Mouse (Mus musculus) embryo, embryonic 10 days (tissue): ENCODE data around the gene Coil.
"Not testable (repeated sequence)": the region's sequence is repeated elsewhere in the genome, so short reads cannot be mapped to it uniquely, and the experiment has no call there.

Source experiments
- DNase-seq: peaks from one replicate; pipeline ENCODE4 v3.0.0-alpha.2; 2015; ENCODE audit warnings: low spot score

The Coil gene

DNA sequence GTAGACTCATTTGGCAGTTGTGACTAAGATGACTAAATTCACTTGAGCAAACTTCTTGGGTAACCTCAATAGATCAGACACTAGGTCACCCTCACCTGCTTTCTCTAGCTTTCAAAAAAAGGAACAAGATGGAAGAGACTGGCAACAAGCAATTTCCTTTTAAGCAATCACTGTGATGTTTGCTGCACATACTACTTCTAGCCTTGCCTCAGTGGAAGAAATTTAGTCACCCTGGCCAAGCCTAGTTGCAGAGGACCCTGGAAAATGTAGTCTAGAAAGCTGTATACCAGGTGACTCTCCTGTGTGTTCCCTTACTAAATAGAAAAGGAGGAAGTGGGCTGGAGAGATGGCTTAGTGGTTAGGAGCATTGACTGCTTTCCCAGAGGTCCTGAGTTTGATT, 36.4 kb downstream of the Coil start:
- no peak for DNase-seq

GRCm38 (mm10) chr11:89007582-89007981, 37.5 kb downstream of the Coil start:
- no peak for DNase-seq

- DNase-seq: no peak
Measured at GRCm38 (mm10) chr11:89009066-89009465, 39.0 kb downstream of the Coil start.

- no peak for DNase-seq
Measured at GRCm38 (mm10) chr11:89009496-89009895, 39.4 kb downstream of the Coil start.

DNA sequence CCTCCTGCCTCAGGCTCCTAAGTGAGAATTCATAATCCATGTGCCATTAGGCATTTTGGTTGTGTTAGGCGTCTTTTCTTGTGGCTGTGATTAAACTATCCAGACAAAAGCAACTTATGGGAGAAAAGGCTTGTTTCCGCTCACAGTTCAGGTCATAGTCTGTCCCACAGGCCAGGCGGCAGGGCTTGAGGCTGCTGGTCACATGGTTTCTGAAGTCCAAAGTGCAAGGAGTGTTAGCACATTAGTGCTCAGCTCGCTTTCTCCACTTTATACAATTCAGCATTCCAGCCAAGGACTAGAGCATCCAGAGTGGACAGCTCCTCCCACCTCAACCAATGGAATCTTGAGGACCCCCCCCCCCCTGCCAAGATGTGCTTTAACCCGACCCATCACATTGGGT, 42.2 kb downstream of the Coil start:
- DNase-seq: no peak

GRCm38 (mm10) chr11:89017514-89018182, 47.6 kb downstream of the Coil start:
- DNase-seq: no peak

- DNase-seq: peak; percentile 54
Measured at GRCm38 (mm10) chr11:89020681-89021305, 50.7 kb downstream of the Coil start.

DNA sequence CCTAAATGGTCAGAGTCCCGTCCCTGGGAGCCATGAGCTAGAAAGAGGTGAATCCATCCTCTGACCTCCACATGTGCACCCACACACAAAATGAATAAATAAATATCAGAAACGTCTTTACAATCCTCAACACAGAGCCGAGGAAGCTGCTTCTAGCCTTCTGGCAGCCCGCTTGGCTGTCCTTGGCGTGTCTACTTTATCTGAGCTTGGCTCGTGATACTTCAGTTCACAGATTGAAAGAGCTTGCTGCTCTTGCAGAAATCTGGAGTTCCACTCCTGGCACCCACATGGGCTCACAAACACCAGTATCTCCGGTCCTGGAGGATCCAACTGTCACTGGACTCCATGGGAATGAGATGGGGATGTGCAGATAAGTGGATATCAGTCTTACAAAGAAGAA, 51.6 kb downstream of the Coil start:
- no peak for DNase-seq

DNA sequence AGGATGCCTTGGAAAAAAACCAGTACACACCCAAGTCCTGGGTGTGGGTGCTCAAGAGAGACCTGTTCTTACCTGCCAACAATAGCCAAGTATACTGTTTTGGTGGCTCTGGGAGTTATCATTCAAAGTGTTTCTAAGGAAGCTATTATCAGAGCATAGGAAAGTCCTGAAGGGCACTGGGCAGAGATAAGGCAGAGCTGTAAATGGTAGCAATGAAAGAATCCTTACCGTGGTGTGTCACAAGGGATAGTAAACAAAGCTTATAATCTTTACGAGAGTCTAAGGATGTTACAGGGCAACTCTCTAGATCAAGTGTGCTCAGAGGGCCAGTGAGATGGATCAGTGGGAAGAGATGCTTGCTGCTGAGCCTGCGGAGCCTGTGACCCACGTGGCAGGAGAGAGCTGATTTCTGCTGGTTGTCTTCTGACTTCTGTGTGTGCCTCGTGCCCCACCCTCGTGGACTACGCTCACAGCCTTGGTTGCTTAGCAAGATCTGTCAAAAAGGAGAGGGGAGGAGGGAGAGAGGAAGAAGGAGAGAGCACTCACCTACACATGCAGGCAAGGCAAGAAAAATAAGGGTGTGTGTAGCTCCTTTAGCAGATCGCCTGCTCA, 52.2 kb downstream of the Coil start:
- no peak for DNase-seq

DNA sequence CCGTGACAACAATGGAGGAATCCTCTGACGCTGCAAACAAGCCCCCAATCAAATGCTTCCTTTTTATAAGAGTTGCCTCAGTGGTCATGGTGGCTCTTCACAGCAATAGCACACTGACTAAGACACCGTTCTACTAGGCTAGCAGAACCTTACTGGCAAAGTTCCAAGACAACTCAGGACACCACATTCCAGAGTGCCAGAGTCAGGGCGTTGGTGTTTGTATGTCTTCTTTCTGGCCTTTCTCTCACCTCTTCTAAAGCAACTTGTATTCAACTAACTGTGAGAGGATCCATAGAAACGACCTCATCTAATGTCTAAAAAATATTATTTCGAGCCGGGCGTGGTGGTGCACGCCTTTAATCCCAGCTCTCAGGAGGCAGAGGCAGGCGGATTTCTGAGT, 53.4 kb downstream of the Coil start:
- DNase-seq: no peak

GRCm38 (mm10) chr11:89024181-89024881, 54.3 kb downstream of the Coil start:
- no peak for DNase-seq

GRCm38 (mm10) chr11:89025603-89026002, 55.6 kb downstream of the Coil start:
- DNase-seq: no peak

GRCm38 (mm10) chr11:89026117-89026516, 56.1 kb downstream of the Coil start:
- DNase-seq: no peak

DNA sequence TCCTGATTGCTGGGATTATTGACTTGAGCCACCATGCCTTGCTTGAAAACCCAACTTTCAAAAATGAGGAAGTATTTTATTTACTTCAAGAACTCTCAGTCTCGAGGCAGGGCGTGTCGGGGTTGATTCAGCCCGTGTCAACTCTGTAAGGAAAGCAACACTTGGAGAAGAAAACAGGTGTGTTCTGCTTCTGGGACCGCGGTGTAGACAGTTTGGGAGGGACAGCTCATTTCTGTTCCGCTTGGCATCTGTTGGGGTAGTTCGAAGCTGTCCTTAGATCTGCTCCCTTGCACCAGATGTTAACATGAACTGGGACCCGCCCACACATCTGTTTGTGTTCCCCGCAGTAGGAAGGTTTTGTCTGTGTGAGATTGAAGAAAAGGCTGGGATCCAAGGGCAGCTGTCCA, 57.9 kb downstream of the Coil start:
- DNase-seq: no peak

- no peak for DNase-seq
Measured at GRCm38 (mm10) chr11:89028871-89029405, 58.9 kb downstream of the Coil start.

DNA sequence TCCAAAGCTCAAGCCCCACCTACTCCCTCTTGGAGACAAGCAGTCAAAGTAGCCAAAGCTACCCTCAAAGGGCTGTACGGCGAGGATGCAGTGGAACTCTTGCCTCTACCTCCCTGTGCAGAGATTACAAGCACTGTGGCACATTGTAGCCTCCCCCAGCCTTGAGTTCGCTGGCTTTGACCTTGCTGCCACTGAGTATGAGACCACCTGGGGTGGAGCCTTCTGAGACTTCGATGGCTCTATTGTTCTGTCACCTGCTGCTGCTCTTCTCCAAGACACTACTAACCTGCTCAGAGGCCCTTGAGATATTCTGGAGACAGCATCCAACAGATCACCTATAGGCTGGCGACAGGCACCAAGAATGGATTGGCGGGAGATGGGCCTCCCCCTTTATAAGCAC, 60.5 kb downstream of the Coil start:
- DNase-seq: no peak

DNA sequence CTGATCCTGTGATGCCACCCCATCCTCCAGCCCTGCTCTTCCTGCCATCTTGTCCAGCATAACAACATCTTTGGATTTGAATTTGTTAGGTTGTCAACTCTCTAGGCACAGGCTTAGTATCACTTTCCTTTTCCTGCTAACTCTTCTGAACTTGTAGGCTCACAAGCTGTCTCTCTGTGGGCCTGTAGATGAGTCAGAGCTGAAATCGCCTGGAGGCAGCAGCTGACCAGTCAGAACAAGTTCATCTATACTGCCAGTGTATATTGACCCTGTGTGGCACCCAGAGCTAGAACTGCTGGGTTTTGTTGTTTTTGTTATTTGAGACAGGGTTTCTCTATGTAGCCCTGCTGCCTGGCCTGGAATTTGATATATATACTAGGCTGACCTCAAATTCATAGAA, 61.1 kb downstream of the Coil start:
- no peak for DNase-seq

- DNase-seq: no peak
Measured at GRCm38 (mm10) chr11:89034592-89034991, 64.5 kb downstream of the Coil start.

- DNase-seq: no peak
Measured at GRCm38 (mm10) chr11:89035552-89035951, 65.5 kb downstream of the Coil start.

- no peak for DNase-seq
Measured at GRCm38 (mm10) chr11:89038496-89038895, 68.4 kb downstream of the Coil start.

GRCm38 (mm10) chr11:89039325-89039724, 69.3 kb downstream of the Coil start:
- DNase-seq: peak; percentile 67

DNA sequence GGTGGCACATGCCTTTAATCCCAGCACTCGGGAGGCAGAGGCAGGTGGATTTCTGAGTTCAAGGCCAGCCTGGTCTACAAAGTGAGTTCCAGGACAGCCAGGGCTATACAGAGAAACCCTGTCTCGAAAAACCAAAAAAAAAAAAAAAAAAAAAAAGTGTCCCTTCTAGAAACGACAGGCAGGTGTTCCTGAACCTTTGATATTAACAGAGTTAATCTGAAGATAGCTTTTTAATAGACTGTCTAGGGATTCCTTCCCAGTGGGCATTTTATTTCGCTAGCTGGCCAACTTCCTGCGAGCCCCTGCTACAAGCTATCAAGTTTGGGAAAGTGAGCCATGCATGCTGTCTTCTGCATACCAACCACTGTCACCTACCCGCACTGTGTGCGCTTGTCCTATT, 71.0 kb downstream of the Coil start:
- DNase-seq: not testable (repeated sequence)
